Mouse (Mus musculus): ENCODE data around the gene Stk32c. TPM values are rescaled to one million over a fixed set of nuclear protein-coding genes. Genes with fewer than 3 reads are reported as not detected.

Stk32c gene
- polyA plus RNA-seq, 1 experiment, result 22.6 TPM

- WGBS, result 10% methylated on average over 6 of the region's 6 CpGs
- DNase-seq, result peak; percentile 97 to 99
- TF ChIP-seq POLR2A (IDR thresholded peaks at IDR 0.05; ENCODE audit: borderline replicate concordance, insufficient read depth, low read length) (peak; percentile 31; the same call in 1 of the 2 replicates), CTCF (IDR thresholded peaks at IDR 0.05; ENCODE audit: borderline replicate concordance, insufficient read depth, low read depth, low read length) (no peak)
These were observed 118.3 kb downstream of the Stk32c start for GRCm38 (mm10) chr7:139094761-139095160.

GRCm38 (mm10) chr7:139093781-139094180, 119.3 kb downstream of the Stk32c start:
- TF ChIP-seq CTCF (IDR thresholded peaks at IDR 0.05; ENCODE audit: borderline replicate concordance, insufficient read depth, low read depth, low read length) (no peak), POLR2A (IDR thresholded peaks at IDR 0.05; ENCODE audit: borderline replicate concordance, insufficient read depth, low read length) (no peak)
- WGBS, result 81% methylated on average over 7 of the region's 7 CpGs
- DNase-seq, result peak in 1 of 2 experiments; percentile 37
- H3K27me3 ChIP-seq (ENCODE audit: control insufficient read depth, insufficient read depth, low read length), result no peaks in the 10 kb centered on the region
- no peak overlapping the region for H3K4me3 ChIP-seq (replicated peaks; ENCODE audit: insufficient read depth, low read depth, low read length)
- H3K27ac ChIP-seq (ENCODE audit: insufficient read depth, low read length), result peak overlapping the region; percentile 81
- H3K4me1 ChIP-seq (ENCODE audit: control insufficient read depth, insufficient read depth, low read length), result peaks cover 75% of the 10 kb centered on the region

More at GRCm38 (mm10) chr7:139094761-139095160, 118.3 kb downstream of the Stk32c start:
- Histone ChIP-seq H3K27ac (ENCODE audit: insufficient read depth, low read length) (peak overlapping the region; percentile 81), H3K4me3 (replicated peaks; ENCODE audit: insufficient read depth, low read depth, low read length) (no peak overlapping the region), H3K27me3 (ENCODE audit: control insufficient read depth, insufficient read depth, low read length) (no peaks in the 10 kb centered on the region), H3K4me1 (ENCODE audit: control insufficient read depth, insufficient read depth, low read length) (peaks cover 76% of the 10 kb centered on the region)

GRCm38 (mm10) chr7:139093124-139093523, 120.0 kb downstream of the Stk32c start:
- no peak overlapping the region for H3K4me3 ChIP-seq (replicated peaks; ENCODE audit: insufficient read depth, low read depth, low read length)
- 12% methylated on average over 5 of the region's 5 CpGs for WGBS
- H3K4me1 ChIP-seq (ENCODE audit: control insufficient read depth, insufficient read depth, low read length), result peaks cover 72% of the 10 kb centered on the region
- peak overlapping the region; percentile 81 for H3K27ac ChIP-seq (ENCODE audit: insufficient read depth, low read length)
- peak; percentile 87 to 94 for DNase-seq
- H3K27me3 ChIP-seq (ENCODE audit: control insufficient read depth, insufficient read depth, low read length), result no peaks in the 10 kb centered on the region
- TF ChIP-seq CTCF (IDR thresholded peaks at IDR 0.05; ENCODE audit: borderline replicate concordance, insufficient read depth, low read depth, low read length), result no peak
- no peak for TF ChIP-seq POLR2A (IDR thresholded peaks at IDR 0.05; ENCODE audit: borderline replicate concordance, insufficient read depth, low read length)

GRCm38 (mm10) chr7:139092676-139093075, 120.4 kb downstream of the Stk32c start:
- no peak for TF ChIP-seq POLR2A (IDR thresholded peaks at IDR 0.05; ENCODE audit: borderline replicate concordance, insufficient read depth, low read length)
- TF ChIP-seq CTCF (IDR thresholded peaks at IDR 0.05; ENCODE audit: borderline replicate concordance, insufficient read depth, low read depth, low read length), result no peak
- H3K4me3 ChIP-seq (replicated peaks; ENCODE audit: insufficient read depth, low read depth, low read length), result no peak overlapping the region
- WGBS, result 89% methylated on average over 5 of the region's 5 CpGs
- H3K4me1 ChIP-seq (ENCODE audit: control insufficient read depth, insufficient read depth, low read length), result peaks cover 68% of the 10 kb centered on the region
- H3K27ac ChIP-seq (ENCODE audit: insufficient read depth, low read length), result peak overlapping the region; percentile 44
- DNase-seq, result no peak
- no peaks in the 10 kb centered on the region for H3K27me3 ChIP-seq (ENCODE audit: control insufficient read depth, insufficient read depth, low read length)

GRCm38 (mm10) chr7:139091681-139092080, 121.4 kb downstream of the Stk32c start:
- Histone ChIP-seq H3K4me3 (replicated peaks; ENCODE audit: insufficient read depth, low read depth, low read length) (no peak overlapping the region), H3K27ac (ENCODE audit: insufficient read depth, low read length) (no peak overlapping the region), H3K27me3 (ENCODE audit: control insufficient read depth, insufficient read depth, low read length) (no peaks in the 10 kb centered on the region), H3K4me1 (ENCODE audit: control insufficient read depth, insufficient read depth, low read length) (peaks cover 61% of the 10 kb centered on the region)
- no peak for TF ChIP-seq CTCF (IDR thresholded peaks at IDR 0.05; ENCODE audit: borderline replicate concordance, insufficient read depth, low read depth, low read length)
- TF ChIP-seq POLR2A (IDR thresholded peaks at IDR 0.05; ENCODE audit: borderline replicate concordance, insufficient read depth, low read length), result no peak
- WGBS, result 32% methylated on average over 9 of the region's 9 CpGs
- DNase-seq, result peak; percentile 49 to 52

GRCm38 (mm10) chr7:139089892-139090874, 122.9 kb downstream of the Stk32c start:
- DNase-seq, result peak; percentile 50 to 54
- TF ChIP-seq CTCF (IDR thresholded peaks at IDR 0.05; ENCODE audit: borderline replicate concordance, insufficient read depth, low read depth, low read length) (no peak), POLR2A (IDR thresholded peaks at IDR 0.05; ENCODE audit: borderline replicate concordance, insufficient read depth, low read length) (no peak)
- 32% methylated on average over 12 of the region's 12 CpGs for WGBS

GRCm38 (mm10) chr7:139087801-139088200, 125.3 kb downstream of the Stk32c start:
- peaks cover 32% of the 10 kb centered on the region for H3K4me1 ChIP-seq (ENCODE audit: control insufficient read depth, insufficient read depth, low read length)
- TF ChIP-seq POLR2A (IDR thresholded peaks at IDR 0.05; ENCODE audit: borderline replicate concordance, insufficient read depth, low read length) (no peak), CTCF (IDR thresholded peaks at IDR 0.05; ENCODE audit: borderline replicate concordance, insufficient read depth, low read depth, low read length) (no peak)
- WGBS, result 9% methylated on average over 2 of the region's 2 CpGs
- DNase-seq, result peak; percentile 65 to 84
- no peak overlapping the region; the same call in 1 of the 2 replicates for H3K27ac ChIP-seq (ENCODE audit: insufficient read depth, low read length)
- no peaks in the 10 kb centered on the region for H3K27me3 ChIP-seq (ENCODE audit: control insufficient read depth, insufficient read depth, low read length)
- peak overlapping the region; percentile 89 for H3K4me3 ChIP-seq (replicated peaks; ENCODE audit: insufficient read depth, low read depth, low read length)

More at GRCm38 (mm10) chr7:139089892-139090874, 122.9 kb downstream of the Stk32c start:
- Histone ChIP-seq H3K27ac (ENCODE audit: insufficient read depth, low read length) (no peak overlapping the region), H3K4me3 (replicated peaks; ENCODE audit: insufficient read depth, low read depth, low read length) (no peak overlapping the region), H3K4me1 (ENCODE audit: control insufficient read depth, insufficient read depth, low read length) (peaks cover 52% of the 10 kb centered on the region), H3K27me3 (ENCODE audit: control insufficient read depth, insufficient read depth, low read length) (no peaks in the 10 kb centered on the region)
